Mouse (Mus musculus) erythroblast, embryonic 14.5 days (primary cell): ENCODE measurements around the gene Nudt3.

Experiments
- GATA1 ChIP-seq: IDR thresholded peaks from 2 replicates; pipeline ENCODE4 v1.6.1; 2012; ENCODE audit warnings: low read length, inconsistent platforms, mixed read lengths
- TAL1 ChIP-seq: IDR thresholded peaks from 3 replicates; pipeline ENCODE4 v1.6.1; 2012; ENCODE audit warnings: low read length, inconsistent platforms, mixed read lengths

DNA sequence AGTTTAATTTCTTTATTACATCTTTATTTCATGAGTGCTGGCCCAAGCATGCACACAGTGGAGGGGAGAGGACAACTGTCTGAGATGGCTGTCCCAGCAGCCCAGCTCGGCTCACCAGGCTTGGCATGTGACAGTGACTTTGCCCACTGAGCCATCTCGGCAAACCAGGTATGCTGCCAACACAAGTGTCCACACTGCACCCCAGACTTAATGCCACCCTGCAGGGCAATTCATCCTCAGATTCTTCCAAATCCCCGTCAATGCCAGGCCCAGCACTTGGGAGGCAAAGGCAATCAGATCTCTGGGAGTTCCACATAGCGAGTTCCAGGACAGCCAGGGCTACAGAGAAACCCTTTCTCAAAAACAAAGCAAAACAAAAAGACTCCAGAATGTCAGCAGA, 10.3 kb downstream of the Nudt3 start:
- TF ChIP-seq GATA1: no peak
- TF ChIP-seq TAL1: no peak
